Mouse (Mus musculus) limb, embryonic 11.5 days (tissue): ENCODE measurements around the gene Lrit3. TPM values are rescaled to one million over a fixed set of nuclear protein-coding genes. Genes with fewer than 3 reads are reported as not detected.
A peak's percentile ranks its signal among the peaks of the same experiment; 100 is the strongest.

ENCODE experiments used
- ATAC-seq: fragments of 200-750 bp; cut with Nextera tagmentation; 2 replicates; pipeline ENCODE4 v1.8.0; 2017; ENCODE audit warnings: low read depth; ENCODE audit not compliant: insufficient number of reproducible peaks, low FRiP score, low TSS enrichment
- DNase-seq: peaks from one replicate; pipeline ENCODE4 v3.0.0-alpha.2; 2015; ENCODE audit warnings: low spot score
- H3K27ac ChIP-seq: fragments of 300-500 bp; sonication (generic); replicated peaks from 2 replicates; pipeline ENCODE4 v1.5.1; 2014; ENCODE audit warnings: low read depth, mild to moderate bottlenecking, low read length
- H3K27me3 ChIP-seq: fragments of 300-500 bp; sonication (generic); 2 replicates; pipeline ENCODE4 v1.6.1; 2014; ENCODE audit warnings: mild to moderate bottlenecking, low read length, mixed read lengths; ENCODE audit not compliant: control insufficient read depth, insufficient read depth
- H3K36me3 ChIP-seq: fragments of 300-500 bp; sonication (generic); 2 replicates; pipeline ENCODE4 v1.6.1; 2014; ENCODE audit warnings: mild to moderate bottlenecking, low read length, moderate library complexity, mixed read lengths; ENCODE audit not compliant: control insufficient read depth, insufficient read depth
- H3K4me1 ChIP-seq: fragments of 300-500 bp; sonication (generic); 2 replicates; pipeline ENCODE4 v1.6.1; 2014; ENCODE audit warnings: low read length, mixed read lengths; ENCODE audit not compliant: control insufficient read depth, insufficient read depth
- H3K4me2 ChIP-seq: fragments of 300-500 bp; sonication (generic); 2 replicates; pipeline ENCODE4 v1.6.1; 2014; ENCODE audit warnings: low read depth, mild to moderate bottlenecking, moderate library complexity; ENCODE audit not compliant: severe bottlenecking
- H3K4me3 ChIP-seq: fragments of 300-500 bp; sonication (generic); 2 replicates; pipeline ENCODE4 v1.5.1; 2014; ENCODE audit warnings: low read depth, low read length
- H3K9ac ChIP-seq: fragments of 300-500 bp; sonication (generic); 2 replicates; pipeline ENCODE4 v1.6.1; 2014; ENCODE audit warnings: mild to moderate bottlenecking, low read length
- H3K9me3 ChIP-seq: fragments of 300-500 bp; sonication (generic); 2 replicates; pipeline ENCODE4 v1.6.1; 2016; ENCODE audit warnings: low read length; ENCODE audit not compliant: control insufficient read depth
- WGBS: fragments of 180-500 bp; shearing (Covaris S2); extraction: QIAGEN DNeasy Blood & Tissue Kit; methylation state at CpG from one replicate; pipeline ENCODE4 v1.1.7; 2014; 5-methylcytosine and 5-hydroxymethylcytosine counted together
- polyA plus RNA-seq: library from polyadenylated mRNA; unstranded; fragments of >200 nt; fragmentation: Nextera tagmentation; extraction: Ambion mirVana; gene quantifications from 2 replicates; pipeline ENCODE4 v1.2.1, GENCODE M21; 2014

Gene Lrit3
- not detected in 2 replicates for polyA plus RNA-seq

DNA sequence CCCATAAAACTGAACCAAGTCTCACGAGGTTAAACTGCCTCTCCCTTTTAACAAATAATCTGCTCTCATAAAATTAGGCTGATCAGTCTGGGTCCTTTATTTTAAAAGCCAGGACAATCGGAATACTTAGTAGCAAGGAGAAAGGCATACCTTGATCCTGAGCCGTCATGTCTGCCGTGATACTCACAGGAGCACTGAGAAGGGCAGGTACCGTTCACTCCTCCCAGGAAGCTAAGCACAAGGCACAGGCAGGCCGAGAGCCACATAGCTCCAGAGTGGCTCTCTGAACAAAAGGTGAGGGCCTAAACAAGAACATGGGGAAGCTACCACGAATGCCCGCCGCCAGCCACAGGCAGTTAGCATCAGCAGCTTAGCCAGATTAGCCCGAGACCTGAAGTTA is at the start of gene Lrit3:
TSS of gene Lrit3 (minus strand) at position 266 of the 400 bp plus-strand sequence.
- no peak within 1 kb of the TSS for H3K4me3 ChIP-seq
- DNase-seq (no peak), ATAC-seq (no peak)
- no peaks in the 10 kb centered on the region for H3K27me3 ChIP-seq
- H3K36me3 ChIP-seq, result no peaks in the 10 kb centered on the region
- WGBS, result 81% methylated on average over 10 of the region's 10 CpGs
- no peak within 1 kb of the TSS for H3K27ac ChIP-seq
- H3K9ac ChIP-seq, result no peak within 1 kb of the TSS
- no peaks in the 10 kb centered on the region for H3K9me3 ChIP-seq
- H3K4me2 ChIP-seq, result no peak within 1 kb of the TSS
- H3K4me1 ChIP-seq, result no peaks in the 10 kb centered on the region

DNA sequence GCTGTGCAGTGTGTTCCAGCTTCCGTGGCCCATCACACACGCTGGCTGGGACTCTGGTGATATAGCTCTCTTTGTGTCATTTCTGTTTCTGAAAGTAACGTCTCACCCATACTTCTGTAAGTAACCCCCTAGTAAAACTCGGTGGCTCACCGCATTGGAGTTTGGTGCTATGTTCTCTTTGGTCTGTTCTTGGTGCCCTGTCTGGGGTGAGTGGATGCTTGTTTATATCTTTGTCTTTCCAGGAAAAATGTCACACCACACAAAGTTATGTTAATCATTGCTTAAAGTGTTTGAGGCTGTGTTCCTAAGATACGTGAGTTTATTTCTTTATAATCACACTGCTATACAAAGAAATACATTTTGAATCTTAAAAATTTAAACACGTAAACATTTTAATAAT is 43.0 kb upstream of the Lrit3 start:
- H3K9ac ChIP-seq, result no peak overlapping the region
- H3K4me1 ChIP-seq, result no peaks in the 10 kb centered on the region
- no peak overlapping the region for H3K4me2 ChIP-seq
- no peaks in the 10 kb centered on the region for H3K36me3 ChIP-seq
- 89% methylated on average over 7 of the region's 7 CpGs for WGBS
- no peak for ATAC-seq
- DNase-seq, result no peak
- H3K9me3 ChIP-seq, result no peaks in the 10 kb centered on the region
- no peak overlapping the region for H3K27ac ChIP-seq
- no peaks in the 10 kb centered on the region for H3K27me3 ChIP-seq
- H3K4me3 ChIP-seq, result no peak overlapping the region

DNA sequence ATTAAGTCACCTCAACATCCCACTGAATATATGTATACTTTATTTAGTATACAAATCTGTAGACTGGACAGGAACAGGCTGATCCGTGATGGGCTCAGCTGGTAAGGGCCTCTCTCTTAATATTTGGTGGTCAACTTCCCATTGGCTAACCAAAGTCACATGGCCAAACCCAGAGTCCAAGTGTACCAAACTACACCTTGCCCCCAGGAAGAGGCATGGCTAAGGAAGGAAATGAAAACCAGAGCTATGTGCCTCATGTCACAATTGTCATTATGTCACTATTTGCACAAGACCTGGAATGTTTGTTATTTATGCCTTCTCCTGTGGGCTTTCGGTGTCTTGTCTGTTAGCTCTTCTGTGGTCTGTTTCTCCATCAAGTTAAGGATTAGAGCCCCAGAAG is 42.0 kb upstream of the Lrit3 start:
- Histone ChIP-seq H3K4me2 (no peak overlapping the region), H3K36me3 (no peaks in the 10 kb centered on the region), H3K9me3 (no peaks in the 10 kb centered on the region), H3K4me3 (no peak overlapping the region), H3K27ac (no peak overlapping the region), H3K4me1 (no peaks in the 10 kb centered on the region), H3K27me3 (no peaks in the 10 kb centered on the region), H3K9ac (no peak overlapping the region)
- ATAC-seq, result no peak
- 92% methylated on average over 2 of the region's 2 CpGs for WGBS
- no peak for DNase-seq

DNA sequence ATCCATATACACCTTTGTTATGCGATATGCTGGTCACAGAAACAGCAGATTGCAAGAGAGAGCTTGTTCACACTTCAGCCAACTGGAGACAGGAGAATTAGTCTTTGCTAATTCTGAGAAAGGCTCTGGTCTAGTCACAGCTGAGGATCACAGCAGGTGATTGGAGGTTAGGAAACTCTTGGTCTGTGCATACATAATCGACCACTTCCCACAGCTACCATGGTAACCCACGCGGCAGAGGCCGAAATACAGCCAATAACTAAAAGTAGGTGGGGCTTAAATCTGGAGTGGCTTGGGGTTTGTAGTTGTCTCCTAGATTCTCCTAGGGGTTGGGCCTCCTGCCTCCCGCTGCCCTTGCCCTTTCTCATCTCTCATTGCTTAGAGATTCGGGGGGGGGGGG is 34.2 kb upstream of the Lrit3 start:
- H3K27me3 ChIP-seq, result no peaks in the 10 kb centered on the region
- H3K9ac ChIP-seq, result no peak overlapping the region
- WGBS, result 43% methylated on average over 6 of the region's 7 CpGs
- no peak for ATAC-seq
- H3K36me3 ChIP-seq, result no peaks in the 10 kb centered on the region
- no peak for DNase-seq
- no peaks in the 10 kb centered on the region for H3K9me3 ChIP-seq
- H3K4me1 ChIP-seq, result no peaks in the 10 kb centered on the region
- H3K27ac ChIP-seq, result no peak overlapping the region
- no peak overlapping the region for H3K4me2 ChIP-seq
- no peak overlapping the region for H3K4me3 ChIP-seq

DNA sequence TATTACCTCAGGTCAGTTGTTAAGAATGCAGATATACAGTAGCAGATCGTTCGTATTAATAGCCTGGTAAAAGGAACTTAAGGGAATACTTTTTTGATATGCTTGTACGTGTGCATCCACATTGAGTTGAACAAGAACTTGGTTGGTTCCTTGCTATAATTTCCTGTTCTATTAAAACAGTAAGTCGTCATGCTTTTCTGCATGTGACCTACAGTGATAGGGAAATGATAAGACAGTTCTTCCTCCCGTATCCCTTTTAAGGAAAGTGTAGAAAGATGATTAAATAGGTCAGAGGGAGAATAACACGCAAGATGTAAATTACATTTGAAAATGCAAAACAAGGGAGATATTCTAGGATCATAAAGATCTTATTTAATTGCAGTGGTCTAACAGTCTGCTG is 33.1 kb upstream of the Lrit3 start:
- DNase-seq (no peak), ATAC-seq (no peak)
- Histone ChIP-seq H3K36me3 (no peaks in the 10 kb centered on the region), H3K9ac (no peak overlapping the region), H3K4me3 (no peak overlapping the region), H3K27ac (no peak overlapping the region), H3K27me3 (no peaks in the 10 kb centered on the region), H3K9me3 (no peaks in the 10 kb centered on the region), H3K4me1 (no peaks in the 10 kb centered on the region), H3K4me2 (no peak overlapping the region)
- WGBS, result 90% methylated on average over 6 of the region's 6 CpGs

DNA sequence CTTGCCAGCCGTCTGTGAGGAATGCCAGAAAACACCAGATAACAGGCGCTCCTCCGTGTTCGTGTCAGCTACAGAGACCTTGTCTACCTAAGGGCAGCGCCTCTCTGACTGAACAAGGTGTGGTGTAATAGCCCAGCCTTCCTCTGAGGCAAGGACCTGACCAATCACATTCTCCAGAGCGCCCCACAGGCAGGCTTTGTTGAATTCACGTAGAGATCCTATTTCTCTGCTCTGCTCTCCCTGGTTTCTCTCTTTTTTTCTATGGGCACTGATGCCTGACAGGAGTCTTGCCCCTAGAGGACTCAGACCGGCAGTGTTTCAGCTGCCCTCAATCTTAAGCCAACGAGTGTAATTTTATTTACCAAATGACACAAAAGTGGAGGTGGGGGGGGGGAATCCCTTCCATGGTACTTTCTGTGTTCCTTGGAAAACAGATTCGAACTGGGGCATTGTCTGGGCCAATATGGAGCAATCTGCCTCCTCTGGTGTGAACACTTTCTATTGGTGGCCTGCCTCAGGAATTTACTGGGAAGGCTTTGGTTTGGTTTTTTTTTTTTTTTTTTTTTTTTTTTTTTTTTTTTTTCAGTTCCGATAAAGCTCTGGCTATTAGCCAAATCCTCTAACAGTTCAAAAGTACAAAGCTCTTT is 32.3 kb upstream of the Lrit3 start:
- no peak for DNase-seq
- Histone ChIP-seq H3K9me3 (no peaks in the 10 kb centered on the region), H3K9ac (no peak overlapping the region), H3K36me3 (no peaks in the 10 kb centered on the region), H3K4me1 (no peaks in the 10 kb centered on the region), H3K27ac (no peak overlapping the region), H3K27me3 (no peaks in the 10 kb centered on the region), H3K4me3 (no peak overlapping the region), H3K4me2 (no peak overlapping the region)
- WGBS, result 26% methylated on average over 11 of the region's 11 CpGs
- ATAC-seq, result no peak

DNA sequence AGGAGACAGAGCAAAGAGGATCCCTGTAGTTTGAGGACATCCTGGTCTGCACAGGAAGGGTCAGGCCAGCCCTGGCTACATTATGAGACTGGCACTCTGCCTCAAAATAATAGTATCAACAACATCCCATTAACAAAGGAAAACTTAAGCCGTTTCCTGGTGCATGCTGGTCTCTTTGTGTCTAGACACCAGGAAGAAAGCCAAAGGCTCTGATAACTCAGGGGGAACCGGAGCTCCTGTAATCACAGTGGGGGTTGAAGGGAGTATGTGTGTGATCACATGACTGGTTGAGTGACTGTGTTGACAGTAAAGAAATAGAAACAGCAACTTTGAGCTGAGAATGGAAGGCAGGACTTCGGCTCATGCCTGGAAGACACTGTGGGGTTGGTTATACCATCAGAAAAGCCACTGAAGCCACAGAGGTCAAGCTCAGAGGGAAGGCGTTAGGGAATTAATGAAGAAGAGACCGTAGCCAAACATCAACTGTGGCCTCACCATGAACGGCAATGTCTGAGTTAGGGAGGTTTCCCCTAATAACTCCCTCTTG is 31.6 kb upstream of the Lrit3 start, which contains the start of gene Cfi:
TSS of gene Cfi (plus strand) at position 497 of the 547 bp plus-strand sequence.
- Histone ChIP-seq H3K4me1 (no peaks in the 10 kb centered on the region), H3K27ac (no peak within 1 kb of the TSS), H3K4me2 (no peak within 1 kb of the TSS), H3K27me3 (no peaks in the 10 kb centered on the region), H3K9ac (no peak within 1 kb of the TSS), H3K4me3 (no peak within 1 kb of the TSS), H3K9me3 (no peaks in the 10 kb centered on the region), H3K36me3 (no peaks in the 10 kb centered on the region)
- DNase-seq (no peak), ATAC-seq (no peak)
- WGBS, result 83% methylated on average over 6 of the region's 6 CpGs

DNA sequence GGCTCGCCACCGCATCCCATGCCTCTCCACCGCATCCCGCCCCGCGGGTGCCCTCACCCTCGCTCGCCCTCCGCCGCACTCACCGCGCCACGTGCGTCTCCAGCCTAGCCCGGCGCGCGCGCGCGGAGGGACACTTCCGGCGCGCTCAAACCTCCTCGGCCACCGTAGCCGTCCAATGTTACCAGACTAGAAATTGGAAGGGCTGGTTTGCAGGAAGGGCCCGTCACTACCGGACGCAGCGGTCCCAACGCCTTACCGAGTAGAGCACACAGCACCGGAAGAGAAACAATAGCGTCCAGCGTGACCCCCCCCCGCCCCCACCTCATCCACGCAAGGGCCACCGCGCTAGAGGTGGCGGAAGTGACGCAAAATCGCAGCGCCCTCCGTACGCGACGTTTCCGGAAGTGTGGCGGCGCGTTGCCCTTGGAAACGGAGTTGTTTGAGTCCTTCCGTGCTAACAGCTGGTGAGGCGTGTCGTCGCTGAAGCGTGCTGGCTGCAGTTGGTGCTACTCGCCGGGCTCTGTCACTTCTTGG is 27.3 kb upstream of the Lrit3 start, which contains the start of gene Gar1:
TSS of gene Gar1 (minus strand) at position 362 of the 534 bp plus-strand sequence.
- peak within 1 kb of the TSS; percentile 67 for H3K4me2 ChIP-seq
- H3K36me3 ChIP-seq, result peaks cover 5% of the 10 kb centered on the region; the same call in 1 of the 2 replicates
- H3K4me1 ChIP-seq, result peaks cover 5% of the 10 kb centered on the region
- peak; percentile 90 for ATAC-seq
- H3K27ac ChIP-seq, result peak within 1 kb of the TSS; percentile 73; the same call in 1 of the 2 replicates
- no peaks in the 10 kb centered on the region for H3K9me3 ChIP-seq
- peak within 1 kb of the TSS; percentile 96 for H3K4me3 ChIP-seq
- no peaks in the 10 kb centered on the region for H3K27me3 ChIP-seq
- under 1% methylated on average over 60 of the region's 60 CpGs for WGBS
- H3K9ac ChIP-seq, result peak within 1 kb of the TSS; percentile 82
- peak; percentile 97 for DNase-seq
